Mouse (Mus musculus) limb, embryonic 10.5 days (tissue): ENCODE measurements around the gene Rap2b. TPM values are rescaled to one million over a fixed set of nuclear protein-coding genes. Genes with fewer than 3 reads are reported as not detected.

Experiments
- DNase-seq: peaks from one replicate; pipeline ENCODE4 v3.0.0-alpha.2; 2017; ENCODE audit warnings: low spot score
- H3K27ac ChIP-seq: fragments of 300-500 bp; sonication (generic); 2 replicates; pipeline ENCODE4 v1.5.1; 2016; ENCODE audit warnings: mild to moderate bottlenecking
- H3K27me3 ChIP-seq: fragments of 300-500 bp; sonication (generic); 2 replicates; pipeline ENCODE4 v1.6.1; 2016; ENCODE audit warnings: low read depth, mild to moderate bottlenecking; ENCODE audit not compliant: poor library complexity, severe bottlenecking
- H3K36me3 ChIP-seq: fragments of 300-500 bp; sonication (generic); 2 replicates; pipeline ENCODE4 v1.6.1; 2016; ENCODE audit warnings: mild to moderate bottlenecking, moderate library complexity
- H3K4me1 ChIP-seq: fragments of 300-500 bp; sonication (generic); 2 replicates; pipeline ENCODE4 v1.6.1; 2016
- H3K4me3 ChIP-seq: fragments of 300-500 bp; sonication (generic); 2 replicates; pipeline ENCODE4 v1.5.1; 2016; ENCODE audit warnings: mild to moderate bottlenecking, moderate library complexity
- H3K9me3 ChIP-seq: fragments of 300-500 bp; sonication (generic); replicated peaks from 2 replicates; pipeline ENCODE4 v1.6.1; 2016; ENCODE audit warnings: mild to moderate bottlenecking
- WGBS: fragments of 180-500 bp; shearing (Covaris S2); methylation state at CpG from one replicate; pipeline ENCODE4 v1.1.7; 2016; 5-methylcytosine and 5-hydroxymethylcytosine counted together
- polyA plus RNA-seq: library from polyadenylated mRNA; unstranded; fragments of >200 nt; fragmentation: Nextera tagmentation; extraction: Ambion mirVana; gene quantifications from 2 replicates; pipeline ENCODE4 v1.2.1, GENCODE M21; 2016

Rap2b gene
- polyA plus RNA-seq, result 7.4 and 8.5 TPM in 2 replicates

- Histone ChIP-seq H3K4me1 (peaks cover 13% of the 10 kb centered on the region), H3K27ac (no peak within 1 kb of the TSS), H3K9me3 (no peaks in the 10 kb centered on the region), H3K27me3 (no peaks in the 10 kb centered on the region), H3K36me3 (no peaks in the 10 kb centered on the region), H3K4me3 (no peak within 1 kb of the TSS)
- 90% methylated on average over 1 of the region's 1 CpGs for WGBS
- no peak for DNase-seq
Measured at GRCm38 (mm10) chr3:61361338-61361737, at the start of gene Rap2b. Gene Rap2b (plus strand): TSS chr3:61361638.

GRCm38 (mm10) chr3:61315002-61315401, 46.4 kb upstream of the Rap2b start:
- Histone ChIP-seq H3K4me3 (no peak overlapping the region), H3K27ac (no peak overlapping the region), H3K27me3 (no peaks in the 10 kb centered on the region), H3K4me1 (no peaks in the 10 kb centered on the region), H3K9me3 (no peaks in the 10 kb centered on the region), H3K36me3 (no peaks in the 10 kb centered on the region)
- WGBS, result 89% methylated on average over 2 of the region's 2 CpGs
- DNase-seq, result no peak

GRCm38 (mm10) chr3:61320031-61320430, 41.4 kb upstream of the Rap2b start:
- Histone ChIP-seq H3K27ac (no peak overlapping the region), H3K27me3 (no peaks in the 10 kb centered on the region), H3K4me3 (no peak overlapping the region), H3K36me3 (no peaks in the 10 kb centered on the region), H3K9me3 (no peaks in the 10 kb centered on the region), H3K4me1 (no peaks in the 10 kb centered on the region)
- no peak for DNase-seq
- 81% methylated on average over 2 of the region's 2 CpGs for WGBS

DNA sequence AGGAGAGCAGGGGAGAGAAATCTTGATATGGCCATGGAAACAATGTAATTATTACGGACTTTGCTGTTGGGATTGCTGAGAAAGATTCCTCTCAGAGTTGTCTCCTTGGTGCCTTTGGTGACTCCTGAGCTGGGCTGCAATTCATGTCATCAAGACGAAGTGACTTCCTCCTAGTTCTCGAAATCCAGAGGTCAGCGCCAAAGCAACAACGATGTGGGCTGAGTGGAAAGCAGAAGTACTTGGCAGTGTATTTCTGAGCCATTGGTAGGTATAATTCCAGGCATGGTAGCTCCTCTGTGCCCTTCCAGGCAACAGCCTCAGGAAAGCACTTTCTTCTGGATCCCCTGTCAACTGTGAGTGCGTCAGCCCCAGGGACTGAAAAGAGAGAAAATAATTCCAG, 39.8 kb upstream of the Rap2b start:
- 88% methylated on average over 6 of the region's 6 CpGs for WGBS
- Histone ChIP-seq H3K36me3 (no peaks in the 10 kb centered on the region), H3K4me3 (no peak overlapping the region), H3K27me3 (no peaks in the 10 kb centered on the region), H3K27ac (no peak overlapping the region), H3K4me1 (no peaks in the 10 kb centered on the region), H3K9me3 (no peaks in the 10 kb centered on the region)
- DNase-seq, result no peak

DNA sequence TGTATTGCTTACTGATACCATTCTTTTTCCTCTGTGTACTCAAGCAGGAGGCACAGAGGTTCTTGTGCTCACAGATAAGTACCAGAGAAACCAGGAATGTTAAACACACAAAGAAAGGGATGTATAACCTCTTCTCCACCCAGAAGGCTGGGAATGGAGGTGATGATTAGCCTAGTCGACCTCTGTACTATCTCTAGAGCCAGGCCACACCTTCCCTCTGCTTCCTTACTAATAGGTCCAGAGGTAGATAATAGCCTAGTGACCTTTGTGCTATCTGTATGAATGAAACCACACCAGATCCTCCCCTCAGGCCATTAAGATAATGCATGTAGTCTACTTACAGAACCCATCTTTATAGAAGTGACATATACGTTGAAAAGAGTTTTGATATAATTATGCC, 25.2 kb upstream of the Rap2b start:
- WGBS, result 62% methylated on average over 2 of the region's 2 CpGs
- H3K27ac ChIP-seq, result no peak overlapping the region

GRCm38 (mm10) chr3:61337230-61337629, 24.2 kb upstream of the Rap2b start:
- no peak overlapping the region for H3K4me3 ChIP-seq
- H3K27me3 ChIP-seq, result no peaks in the 10 kb centered on the region
- 87% methylated on average over 3 of the region's 3 CpGs for WGBS
- DNase-seq, result no peak
- H3K4me1 ChIP-seq, result no peaks in the 10 kb centered on the region
- no peaks in the 10 kb centered on the region for H3K36me3 ChIP-seq
- H3K9me3 ChIP-seq, result no peaks in the 10 kb centered on the region
- H3K27ac ChIP-seq, result no peak overlapping the region

More for the DNA sequence above, 25.2 kb upstream of the Rap2b start:
- Histone ChIP-seq H3K27me3 (no peaks in the 10 kb centered on the region), H3K4me1 (no peaks in the 10 kb centered on the region), H3K4me3 (no peak overlapping the region), H3K36me3 (no peaks in the 10 kb centered on the region), H3K9me3 (no peaks in the 10 kb centered on the region)
- DNase-seq, result no peak

DNA sequence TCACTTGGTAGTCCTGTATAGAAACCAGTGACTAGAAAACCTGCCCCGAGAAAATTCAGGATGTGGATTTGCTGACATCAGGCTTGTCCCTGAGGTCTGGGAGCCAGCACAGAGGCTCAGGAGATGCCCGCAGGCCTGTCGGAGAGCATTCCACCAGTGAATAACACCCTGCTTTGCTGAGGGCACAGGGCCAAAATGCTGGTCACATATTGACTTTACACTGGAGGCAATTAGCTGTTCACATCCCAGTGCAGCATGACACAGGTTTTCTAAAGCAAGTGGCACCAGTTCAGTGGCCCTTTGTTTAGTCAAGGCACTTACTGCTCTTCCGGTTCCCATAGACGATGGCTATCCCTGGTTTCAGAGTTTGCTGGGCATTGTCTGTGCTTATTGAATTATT, 21.1 kb upstream of the Rap2b start:
- H3K4me3 ChIP-seq, result no peak overlapping the region
- no peaks in the 10 kb centered on the region for H3K36me3 ChIP-seq
- 92% methylated on average over 5 of the region's 5 CpGs for WGBS
- H3K9me3 ChIP-seq, result no peaks in the 10 kb centered on the region
- H3K27ac ChIP-seq, result no peak overlapping the region
- H3K4me1 ChIP-seq, result no peaks in the 10 kb centered on the region
- DNase-seq, result no peak
- H3K27me3 ChIP-seq, result no peaks in the 10 kb centered on the region

DNA sequence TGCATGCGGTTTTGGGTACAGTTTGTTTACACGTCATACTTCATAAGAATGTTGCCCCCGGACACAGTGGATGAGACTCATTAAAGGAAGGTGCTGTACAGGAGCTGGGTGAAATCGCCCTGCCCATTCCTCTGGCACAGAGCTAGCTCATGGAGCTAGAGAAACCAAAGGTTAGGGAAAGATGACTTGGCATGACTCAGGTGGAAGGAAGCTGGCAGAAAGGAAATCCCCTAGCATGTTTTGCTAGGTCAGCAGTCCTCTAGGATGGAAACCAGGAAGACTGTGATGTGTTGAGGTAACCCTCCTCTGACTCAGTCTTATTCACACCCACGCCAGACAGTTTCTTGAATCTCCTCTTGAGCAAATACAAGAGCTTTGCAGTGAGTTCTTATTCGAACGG, 17.4 kb upstream of the Rap2b start:
- no peak overlapping the region for H3K27ac ChIP-seq
- 89% methylated on average over 7 of the region's 7 CpGs for WGBS
- H3K36me3 ChIP-seq, result no peaks in the 10 kb centered on the region
- H3K4me1 ChIP-seq, result no peaks in the 10 kb centered on the region
- no peak for DNase-seq
- H3K27me3 ChIP-seq, result no peaks in the 10 kb centered on the region
- no peak overlapping the region for H3K4me3 ChIP-seq
- H3K9me3 ChIP-seq, result no peaks in the 10 kb centered on the region

DNA sequence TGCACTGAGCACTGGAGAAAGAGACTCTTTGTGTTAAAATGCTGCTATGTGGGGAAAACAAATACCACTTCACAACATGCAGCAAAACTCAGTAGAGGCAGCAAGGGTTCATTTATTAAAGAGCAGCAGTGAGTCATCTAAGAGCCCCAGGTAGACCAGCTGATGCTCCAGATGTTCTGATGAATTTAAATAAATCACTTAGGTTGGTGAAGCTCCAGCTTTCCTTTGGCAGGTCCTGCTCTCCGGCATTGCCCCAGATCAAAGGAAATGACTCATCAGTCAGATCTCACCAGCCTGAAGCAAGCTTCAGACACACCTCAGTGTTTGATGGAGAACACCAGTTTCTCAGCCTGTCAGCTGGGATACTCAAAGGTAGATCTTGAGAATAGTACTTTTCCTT, 15.8 kb upstream of the Rap2b start:
- Histone ChIP-seq H3K4me3 (no peak overlapping the region), H3K9me3 (no peaks in the 10 kb centered on the region), H3K4me1 (no peaks in the 10 kb centered on the region), H3K27ac (no peak overlapping the region), H3K27me3 (no peaks in the 10 kb centered on the region), H3K36me3 (no peaks in the 10 kb centered on the region)
- no peak for DNase-seq
- 13% methylated on average over 1 of the region's 1 CpGs for WGBS

DNA sequence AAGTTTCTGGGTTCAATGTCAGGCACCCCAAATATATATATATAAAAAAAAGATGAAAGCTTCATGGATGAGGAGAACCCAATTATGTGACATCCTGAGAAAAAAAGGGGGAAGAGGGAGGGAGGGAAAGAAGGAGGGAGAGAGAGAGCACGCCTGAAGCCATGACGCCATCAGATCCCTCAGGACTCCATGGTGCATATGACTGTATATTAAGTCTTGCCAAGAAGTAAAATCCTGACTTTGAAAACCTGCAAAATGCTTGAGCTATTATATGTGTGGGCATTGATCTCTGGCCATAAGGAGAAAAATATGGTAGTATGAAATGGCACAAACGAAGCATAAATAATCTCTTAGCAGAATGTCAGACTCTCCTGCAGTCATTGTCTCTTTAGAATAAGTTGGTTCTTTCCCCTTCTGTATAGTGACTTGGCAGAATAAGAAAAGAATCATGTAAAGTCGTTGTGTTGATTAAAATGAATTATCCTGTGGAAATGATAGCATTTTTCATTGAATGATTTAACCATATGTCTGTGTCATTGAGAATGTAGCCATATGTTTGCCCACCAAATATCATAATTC, 13.3 kb upstream of the Rap2b start:
- Histone ChIP-seq H3K36me3 (no peaks in the 10 kb centered on the region), H3K27ac (no peak overlapping the region), H3K4me1 (no peaks in the 10 kb centered on the region), H3K9me3 (no peaks in the 10 kb centered on the region), H3K4me3 (no peak overlapping the region), H3K27me3 (no peaks in the 10 kb centered on the region)
- DNase-seq, result no peak
- WGBS, result 82% methylated on average over 4 of the region's 4 CpGs

DNA sequence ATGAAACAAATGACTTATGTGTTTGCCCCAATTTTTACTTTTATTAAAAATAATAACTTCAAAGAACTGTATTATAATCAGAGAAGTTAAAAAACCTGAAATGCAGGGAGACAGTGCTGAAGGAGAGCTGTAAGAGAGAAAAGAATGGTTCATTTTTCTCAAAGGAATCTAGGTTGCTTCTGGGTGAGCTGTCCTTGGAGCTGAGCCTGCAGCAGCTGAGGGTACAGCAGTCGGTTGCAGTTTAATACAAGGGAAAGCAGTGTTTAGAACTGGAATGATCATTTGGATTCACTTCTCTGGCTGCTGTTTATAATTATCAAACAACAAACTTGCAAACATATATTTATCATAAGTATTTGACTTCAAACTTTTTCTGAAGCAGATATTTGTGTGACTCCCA, 12.0 kb upstream of the Rap2b start:
- Histone ChIP-seq H3K9me3 (no peaks in the 10 kb centered on the region), H3K4me3 (no peak overlapping the region), H3K27me3 (no peaks in the 10 kb centered on the region), H3K36me3 (no peaks in the 10 kb centered on the region), H3K4me1 (no peaks in the 10 kb centered on the region), H3K27ac (no peak overlapping the region)
- WGBS, result 86% methylated on average over 1 of the region's 1 CpGs
- DNase-seq, result no peak

GRCm38 (mm10) chr3:61355464-61355863, 6.0 kb upstream of the Rap2b start:
- Histone ChIP-seq H3K27me3 (no peaks in the 10 kb centered on the region), H3K9me3 (no peaks in the 10 kb centered on the region), H3K4me1 (no peaks in the 10 kb centered on the region), H3K4me3 (no peak overlapping the region), H3K36me3 (no peaks in the 10 kb centered on the region), H3K27ac (no peak overlapping the region)
- 85% methylated on average over 1 of the region's 1 CpGs for WGBS
- DNase-seq, result no peak

DNA sequence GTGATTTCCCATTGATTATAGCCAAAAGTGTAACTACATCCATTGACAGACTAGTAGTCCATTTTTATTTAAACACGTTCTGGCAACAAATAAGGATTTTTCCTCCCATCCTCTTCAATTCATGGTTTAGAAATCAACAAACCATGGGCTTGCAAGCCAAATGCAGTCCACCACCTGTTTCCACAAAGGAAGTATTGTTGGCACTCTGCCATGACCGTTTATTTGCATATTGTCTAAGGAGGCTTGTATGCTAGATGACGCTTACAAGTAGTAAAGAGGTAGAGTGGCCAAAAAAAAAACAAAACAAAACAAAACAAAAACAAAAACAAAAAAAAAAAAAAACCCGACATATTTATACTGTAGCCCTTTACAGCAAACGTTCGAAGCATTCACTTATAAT, 3.3 kb upstream of the Rap2b start:
- no peak overlapping the region for H3K27ac ChIP-seq
- no peak overlapping the region for H3K4me3 ChIP-seq
- 84% methylated on average over 6 of the region's 6 CpGs for WGBS
- H3K4me1 ChIP-seq, result peaks cover 5% of the 10 kb centered on the region; the same call in 1 of the 2 replicates
- DNase-seq, result no peak
- no peaks in the 10 kb centered on the region for H3K27me3 ChIP-seq
- no peaks in the 10 kb centered on the region for H3K36me3 ChIP-seq
- no peaks in the 10 kb centered on the region for H3K9me3 ChIP-seq

- no peaks in the 10 kb centered on the region for H3K36me3 ChIP-seq
- no peaks in the 10 kb centered on the region for H3K27me3 ChIP-seq
- no peak overlapping the region for H3K27ac ChIP-seq
- no peak overlapping the region for H3K4me3 ChIP-seq
- no peaks in the 10 kb centered on the region for H3K9me3 ChIP-seq
- DNase-seq, result no peak
- 61% methylated on average over 7 of the region's 7 CpGs for WGBS
- H3K4me1 ChIP-seq, result peaks cover 6% of the 10 kb centered on the region; the same call in 1 of the 2 replicates
Measured at GRCm38 (mm10) chr3:61358756-61359293, 2.6 kb upstream of the Rap2b start.
